Mouse (Mus musculus): Measurements from ENCODE around the gene Tnfrsf9. TPM values are rescaled to one million over a fixed set of nuclear protein-coding genes. Genes with fewer than 3 reads are reported as not detected.
A peak's percentile ranks its signal among the peaks of the same experiment; 100 is the strongest.

Tnfrsf9 gene
- polyA plus RNA-seq, 1 experiment from 2014 or later, result 0.33 TPM

- H3K4me1 ChIP-seq (ENCODE audit: insufficient read depth), result 0 out of 2 replicates have a peak, but pooled peaks cover 4% of the 10 kb centered on the region
- H3K4me3 ChIP-seq (ENCODE audit: low read depth, low read length), result peak overlapping the region; percentile 16; the same call in 1 of the 2 replicates
- peak overlapping the region; percentile 65 for H3K4me2 ChIP-seq (ENCODE audit: low read depth, low read length)
- no peaks in the 10 kb centered on the region for H3K36me3 ChIP-seq (replicated peaks; ENCODE audit: insufficient read depth, low read length)
- TF ChIP-seq EP300 (IDR thresholded peaks at IDR 0.05; ENCODE audit: low read depth) (no peak), CTCF (IDR thresholded peaks at IDR 0.05; ENCODE audit: low read depth) (peak; percentile 89)
- H3K27me3 ChIP-seq (ENCODE audit: insufficient read depth, low read length), result no peaks in the 10 kb centered on the region
- DNase-seq (peak; percentile 87), ATAC-seq (peak; percentile 82)
- WGBS (ENCODE audit: insufficient replicate concordance), result 7% methylated on average over 25 of the region's 25 CpGs
- H3K9me3 ChIP-seq (ENCODE audit: low read length), result no peaks in the 10 kb centered on the region
- H3K27ac ChIP-seq (ENCODE audit: low read depth), result no peak overlapping the region
- no peak overlapping the region for H3K9ac ChIP-seq (replicated peaks)
Observed at GRCm38 (mm10) chr4:150964635-150965554, 50.5 kb downstream of the Tnfrsf9 start.

GRCm38 (mm10) chr4:150965555-150965951 lies 51.2 kb downstream of the Tnfrsf9 start:
- DNase-seq (no peak), ATAC-seq (no peak)
- H3K4me1 ChIP-seq (ENCODE audit: insufficient read depth), result 0 out of 2 replicates have a peak, but pooled peaks cover 4% of the 10 kb centered on the region
- H3K4me3 ChIP-seq (ENCODE audit: low read depth, low read length), result no peak overlapping the region
- H3K9ac ChIP-seq (replicated peaks), result no peak overlapping the region
- no peak overlapping the region for H3K27ac ChIP-seq (ENCODE audit: low read depth)
- 66% methylated on average over 11 of the region's 11 CpGs for WGBS (ENCODE audit: insufficient replicate concordance)
- H3K27me3 ChIP-seq (ENCODE audit: insufficient read depth, low read length), result no peaks in the 10 kb centered on the region
- H3K36me3 ChIP-seq (replicated peaks; ENCODE audit: insufficient read depth, low read length), result no peaks in the 10 kb centered on the region
- H3K9me3 ChIP-seq (ENCODE audit: low read length), result no peaks in the 10 kb centered on the region
- TF ChIP-seq CTCF (IDR thresholded peaks at IDR 0.05; ENCODE audit: low read depth), result peak; percentile 24
- no peak for TF ChIP-seq EP300 (IDR thresholded peaks at IDR 0.05; ENCODE audit: low read depth)
- H3K4me2 ChIP-seq (ENCODE audit: low read depth, low read length), result no peak overlapping the region

- H3K4me2 ChIP-seq (ENCODE audit: low read depth, low read length), result no peak overlapping the region
- ATAC-seq (no peak), DNase-seq (peak; percentile 74)
- H3K9ac ChIP-seq (replicated peaks), result no peak overlapping the region
- no peak overlapping the region for H3K27ac ChIP-seq (ENCODE audit: low read depth)
- 0 out of 2 replicates have a peak, but pooled peaks cover 4% of the 10 kb centered on the region for H3K4me1 ChIP-seq (ENCODE audit: insufficient read depth)
- no peaks in the 10 kb centered on the region for H3K9me3 ChIP-seq (ENCODE audit: low read length)
- no peak for TF ChIP-seq EP300 (IDR thresholded peaks at IDR 0.05; ENCODE audit: low read depth)
- TF ChIP-seq CTCF (IDR thresholded peaks at IDR 0.05; ENCODE audit: low read depth), result peak; percentile 76
- H3K27me3 ChIP-seq (ENCODE audit: insufficient read depth, low read length), result no peaks in the 10 kb centered on the region
- no peak overlapping the region for H3K4me3 ChIP-seq (ENCODE audit: low read depth, low read length)
- 12% methylated on average over 7 of the region's 7 CpGs for WGBS (ENCODE audit: insufficient replicate concordance)
- no peaks in the 10 kb centered on the region for H3K36me3 ChIP-seq (replicated peaks; ENCODE audit: insufficient read depth, low read length)
Observed at GRCm38 (mm10) chr4:150966556-150966955, 52.2 kb downstream of the Tnfrsf9 start.

- H3K36me3 ChIP-seq (replicated peaks; ENCODE audit: insufficient read depth, low read length), result no peaks in the 10 kb centered on the region
- 0 out of 2 replicates have a peak, but pooled peaks cover 4% of the 10 kb centered on the region for H3K4me1 ChIP-seq (ENCODE audit: insufficient read depth)
- H3K9ac ChIP-seq (replicated peaks), result no peak overlapping the region
- 80% methylated on average over 8 of the region's 8 CpGs for whole genome bisulfite sequencing (ENCODE audit: insufficient replicate concordance)
- H3K9me3 ChIP-seq (ENCODE audit: low read length), result no peaks in the 10 kb centered on the region
- TF ChIP-seq CTCF (IDR thresholded peaks at IDR 0.05; ENCODE audit: low read depth), result no peak
- no peak for TF ChIP-seq EP300 (IDR thresholded peaks at IDR 0.05; ENCODE audit: low read depth)
- DNase-seq, result no peak
- H3K4me3 ChIP-seq (ENCODE audit: low read depth, low read length), result no peak overlapping the region
- ATAC-seq, result no peak
- no peaks in the 10 kb centered on the region for H3K27me3 ChIP-seq (ENCODE audit: insufficient read depth, low read length)
- no peak overlapping the region for H3K27ac ChIP-seq (ENCODE audit: low read depth)
- no peak overlapping the region for H3K4me2 ChIP-seq (ENCODE audit: low read depth, low read length)
Observed at GRCm38 (mm10) chr4:150968956-150969355, 54.6 kb downstream of the Tnfrsf9 start.

- H3K9ac ChIP-seq (replicated peaks), result no peak overlapping the region
- DNase-seq (no peak), ATAC-seq (no peak)
- 73% methylated on average over 8 of the region's 8 CpGs for WGBS (ENCODE audit: insufficient replicate concordance)
- H3K27me3 ChIP-seq (ENCODE audit: insufficient read depth, low read length), result no peaks in the 10 kb centered on the region
- H3K36me3 ChIP-seq (replicated peaks; ENCODE audit: insufficient read depth, low read length), result no peaks in the 10 kb centered on the region
- no peaks in the 10 kb centered on the region for H3K4me1 ChIP-seq (ENCODE audit: insufficient read depth)
- no peaks in the 10 kb centered on the region for H3K9me3 ChIP-seq (ENCODE audit: low read length)
- H3K4me3 ChIP-seq (ENCODE audit: low read depth, low read length), result no peak overlapping the region
- TF ChIP-seq EP300 (IDR thresholded peaks at IDR 0.05; ENCODE audit: low read depth), result no peak
- no peak for TF ChIP-seq CTCF (IDR thresholded peaks at IDR 0.05; ENCODE audit: low read depth)
- H3K4me2 ChIP-seq (ENCODE audit: low read depth, low read length), result no peak overlapping the region
- H3K27ac ChIP-seq (ENCODE audit: low read depth), result no peak overlapping the region
Observed at GRCm38 (mm10) chr4:150973264-150973663, 58.9 kb downstream of the Tnfrsf9 start.

GRCm38 (mm10) chr4:150975145-150975544 lies 60.8 kb downstream of the Tnfrsf9 start:
- no peak overlapping the region for H3K27ac ChIP-seq (ENCODE audit: low read depth)
- no peak overlapping the region for H3K4me2 ChIP-seq (ENCODE audit: low read depth, low read length)
- H3K9me3 ChIP-seq (ENCODE audit: low read length), result no peaks in the 10 kb centered on the region
- no peaks in the 10 kb centered on the region for H3K4me1 ChIP-seq (ENCODE audit: insufficient read depth)
- H3K4me3 ChIP-seq (ENCODE audit: low read depth, low read length), result no peak overlapping the region
- WGBS (ENCODE audit: insufficient replicate concordance), result 22% methylated on average over 1 of the region's 1 CpGs
- TF ChIP-seq CTCF (IDR thresholded peaks at IDR 0.05; ENCODE audit: low read depth), result no peak
- H3K36me3 ChIP-seq (replicated peaks; ENCODE audit: insufficient read depth, low read length), result no peaks in the 10 kb centered on the region
- no peaks in the 10 kb centered on the region for H3K27me3 ChIP-seq (ENCODE audit: insufficient read depth, low read length)
- DNase-seq (no peak), ATAC-seq (no peak)
- no peak overlapping the region for H3K9ac ChIP-seq (replicated peaks)
